Mouse (Mus musculus): ENCODE measurements around the gene Adcy5.

DNA sequence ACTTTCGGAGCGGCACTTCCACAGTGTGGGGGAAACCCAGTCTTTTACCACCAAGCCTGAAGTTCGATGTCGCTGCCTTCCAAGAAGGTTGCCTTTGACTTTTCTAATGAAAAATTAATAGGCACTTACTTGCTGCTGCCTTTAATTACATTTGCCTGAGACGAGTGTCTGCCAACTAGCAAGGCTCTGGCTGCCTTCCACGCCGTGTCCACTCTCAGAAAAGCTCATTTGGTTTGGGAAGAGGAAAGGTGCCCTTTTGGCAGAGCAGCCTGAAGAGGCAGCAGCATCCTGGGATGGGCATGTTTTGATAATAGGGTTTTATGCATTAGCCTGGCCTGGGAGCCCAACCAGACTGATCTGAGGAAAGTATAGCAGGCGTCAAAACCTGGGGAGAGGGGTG lies 12.8 kb upstream of the Adcy5 start:
- TF ChIP-seq CTCF (IDR thresholded peaks at IDR 0.05; ENCODE audit: low read depth) (no peak), EP300 (IDR thresholded peaks at IDR 0.05; ENCODE audit: low read depth) (no peak)

Measured in heart, postnatal 0 days (tissue).